Mouse (Mus musculus): ENCODE data around the gene Pdgfb. TPM values are rescaled to one million over a fixed set of nuclear protein-coding genes. Genes with fewer than 3 reads are reported as not detected.

The Pdgfb gene
- polyA plus RNA-seq, 1 experiment from 2014 or later, result 3.4 TPM

GRCm38 (mm10) chr15:80038110-80038391, 23.3 kb upstream of the Pdgfb start:
- Histone ChIP-seq H3K4me3 (replicated peaks; ENCODE audit: low read length) (no peak overlapping the region), H3K9ac (ENCODE audit: low read length) (no peak overlapping the region), H3K27me3 (ENCODE audit: control insufficient read depth, insufficient read depth, low read length) (no peaks in the 10 kb centered on the region), H3K9me3 (replicated peaks; ENCODE audit: control insufficient read depth, low read length) (no peaks in the 10 kb centered on the region), H3K4me1 (ENCODE audit: control insufficient read depth, insufficient read depth, low read length) (no peaks in the 10 kb centered on the region), H3K27ac (ENCODE audit: low read length) (no peak overlapping the region), H3K36me3 (ENCODE audit: control insufficient read depth, insufficient read depth, low read length) (no peaks in the 10 kb centered on the region), H3K4me2 (ENCODE audit: low read depth, low read length) (no peak overlapping the region)
- WGBS, result 98% methylated on average over 2 of the region's 2 CpGs
- no peak for ATAC-seq (ENCODE audit: insufficient read depth, low FRiP score)

GRCm38 (mm10) chr15:80037255-80038109, 22.7 kb upstream of the Pdgfb start:
- H3K36me3 ChIP-seq (ENCODE audit: control insufficient read depth, insufficient read depth, low read length), result no peaks in the 10 kb centered on the region
- no peaks in the 10 kb centered on the region for H3K9me3 ChIP-seq (replicated peaks; ENCODE audit: control insufficient read depth, low read length)
- H3K4me1 ChIP-seq (ENCODE audit: control insufficient read depth, insufficient read depth, low read length), result no peaks in the 10 kb centered on the region
- H3K9ac ChIP-seq (ENCODE audit: low read length), result no peak overlapping the region
- no peak overlapping the region for H3K4me3 ChIP-seq (replicated peaks; ENCODE audit: low read length)
- ATAC-seq (ENCODE audit: insufficient read depth, low FRiP score), result no peak
- no peak overlapping the region for H3K4me2 ChIP-seq (ENCODE audit: low read depth, low read length)
- no peaks in the 10 kb centered on the region for H3K27me3 ChIP-seq (ENCODE audit: control insufficient read depth, insufficient read depth, low read length)
- H3K27ac ChIP-seq (ENCODE audit: low read length), result no peak overlapping the region
- 71% methylated on average over 11 of the region's 11 CpGs for whole genome bisulfite sequencing

- no peak overlapping the region for H3K9ac ChIP-seq (ENCODE audit: low read length)
Observed at GRCm38 (mm10) chr15:80035341-80035885, 20.6 kb upstream of the Pdgfb start.

GRCm38 (mm10) chr15:80034913-80035312, 20.1 kb upstream of the Pdgfb start:
- Histone ChIP-seq H3K4me1 (ENCODE audit: control insufficient read depth, insufficient read depth, low read length) (no peaks in the 10 kb centered on the region), H3K27ac (ENCODE audit: low read length) (no peak overlapping the region), H3K4me3 (replicated peaks; ENCODE audit: low read length) (no peak overlapping the region), H3K9ac (ENCODE audit: low read length) (no peak overlapping the region), H3K9me3 (replicated peaks; ENCODE audit: control insufficient read depth, low read length) (0 out of 2 replicates have a peak, but pooled peaks cover 6% of the 10 kb centered on the region), H3K27me3 (ENCODE audit: control insufficient read depth, insufficient read depth, low read length) (no peaks in the 10 kb centered on the region), H3K4me2 (ENCODE audit: low read depth, low read length) (no peak overlapping the region), H3K36me3 (ENCODE audit: control insufficient read depth, insufficient read depth, low read length) (no peaks in the 10 kb centered on the region)
- no peak for ATAC-seq (ENCODE audit: insufficient read depth, low FRiP score)

More at GRCm38 (mm10) chr15:80035341-80035885, 20.6 kb upstream of the Pdgfb start:
- H3K4me1 ChIP-seq (ENCODE audit: control insufficient read depth, insufficient read depth, low read length), result no peaks in the 10 kb centered on the region
- no peaks in the 10 kb centered on the region for H3K27me3 ChIP-seq (ENCODE audit: control insufficient read depth, insufficient read depth, low read length)
- no peaks in the 10 kb centered on the region for H3K36me3 ChIP-seq (ENCODE audit: control insufficient read depth, insufficient read depth, low read length)
- H3K27ac ChIP-seq (ENCODE audit: low read length), result no peak overlapping the region
- H3K9me3 ChIP-seq (replicated peaks; ENCODE audit: control insufficient read depth, low read length), result 0 out of 2 replicates have a peak, but pooled peaks cover 6% of the 10 kb centered on the region
- WGBS, result 83% methylated on average over 6 of the region's 6 CpGs
- H3K4me2 ChIP-seq (ENCODE audit: low read depth, low read length), result no peak overlapping the region
- no peak overlapping the region for H3K4me3 ChIP-seq (replicated peaks; ENCODE audit: low read length)
- no peak for ATAC-seq (ENCODE audit: insufficient read depth, low FRiP score)

GRCm38 (mm10) chr15:80034366-80034765, 19.6 kb upstream of the Pdgfb start:
- H3K4me1 ChIP-seq (ENCODE audit: control insufficient read depth, insufficient read depth, low read length), result no peaks in the 10 kb centered on the region
- no peaks in the 10 kb centered on the region for H3K36me3 ChIP-seq (ENCODE audit: control insufficient read depth, insufficient read depth, low read length)
- H3K9ac ChIP-seq (ENCODE audit: low read length), result no peak overlapping the region
- no peak overlapping the region for H3K4me2 ChIP-seq (ENCODE audit: low read depth, low read length)
- no peak overlapping the region for H3K4me3 ChIP-seq (replicated peaks; ENCODE audit: low read length)
- 0 out of 2 replicates have a peak, but pooled peaks cover 6% of the 10 kb centered on the region for H3K9me3 ChIP-seq (replicated peaks; ENCODE audit: control insufficient read depth, low read length)
- H3K27ac ChIP-seq (ENCODE audit: low read length), result no peak overlapping the region
- no peaks in the 10 kb centered on the region for H3K27me3 ChIP-seq (ENCODE audit: control insufficient read depth, insufficient read depth, low read length)
- WGBS, result 68% methylated on average over 7 of the region's 7 CpGs
- ATAC-seq (ENCODE audit: insufficient read depth, low FRiP score), result no peak

- 85% methylated on average over 4 of the region's 4 CpGs for WGBS
- H3K4me2 ChIP-seq (ENCODE audit: low read depth, low read length), result no peak overlapping the region
- no peak for ATAC-seq (ENCODE audit: insufficient read depth, low FRiP score)
Observed at GRCm38 (mm10) chr15:80031133-80031532, 16.4 kb upstream of the Pdgfb start.

GRCm38 (mm10) chr15:80030399-80030798, 15.6 kb upstream of the Pdgfb start:
- H3K27me3 ChIP-seq (ENCODE audit: control insufficient read depth, insufficient read depth, low read length), result no peaks in the 10 kb centered on the region
- H3K9me3 ChIP-seq (replicated peaks; ENCODE audit: control insufficient read depth, low read length), result 0 out of 2 replicates have a peak, but pooled peaks cover 6% of the 10 kb centered on the region
- no peaks in the 10 kb centered on the region for H3K4me1 ChIP-seq (ENCODE audit: control insufficient read depth, insufficient read depth, low read length)
- no peak overlapping the region for H3K27ac ChIP-seq (ENCODE audit: low read length)
- H3K36me3 ChIP-seq (ENCODE audit: control insufficient read depth, insufficient read depth, low read length), result no peaks in the 10 kb centered on the region
- H3K9ac ChIP-seq (ENCODE audit: low read length), result no peak overlapping the region
- H3K4me3 ChIP-seq (replicated peaks; ENCODE audit: low read length), result no peak overlapping the region
- no peak for ATAC-seq (ENCODE audit: insufficient read depth, low FRiP score)
- 87% methylated on average over 10 of the region's 10 CpGs for WGBS
- H3K4me2 ChIP-seq (ENCODE audit: low read depth, low read length), result no peak overlapping the region

More at GRCm38 (mm10) chr15:80031133-80031532, 16.4 kb upstream of the Pdgfb start:
- Histone ChIP-seq H3K9ac (ENCODE audit: low read length) (no peak overlapping the region), H3K36me3 (ENCODE audit: control insufficient read depth, insufficient read depth, low read length) (no peaks in the 10 kb centered on the region), H3K27ac (ENCODE audit: low read length) (no peak overlapping the region), H3K4me1 (ENCODE audit: control insufficient read depth, insufficient read depth, low read length) (no peaks in the 10 kb centered on the region), H3K4me3 (replicated peaks; ENCODE audit: low read length) (no peak overlapping the region), H3K9me3 (replicated peaks; ENCODE audit: control insufficient read depth, low read length) (0 out of 2 replicates have a peak, but pooled peaks cover 6% of the 10 kb centered on the region), H3K27me3 (ENCODE audit: control insufficient read depth, insufficient read depth, low read length) (no peaks in the 10 kb centered on the region)

GRCm38 (mm10) chr15:80028862-80029261, 14.1 kb upstream of the Pdgfb start:
- H3K27ac ChIP-seq (ENCODE audit: low read length), result no peak overlapping the region
- no peak overlapping the region for H3K9ac ChIP-seq (ENCODE audit: low read length)
- no peak overlapping the region for H3K4me2 ChIP-seq (ENCODE audit: low read depth, low read length)
- no peaks in the 10 kb centered on the region for H3K4me1 ChIP-seq (ENCODE audit: control insufficient read depth, insufficient read depth, low read length)
- 79% methylated on average over 5 of the region's 5 CpGs for WGBS
- no peaks in the 10 kb centered on the region for H3K36me3 ChIP-seq (ENCODE audit: control insufficient read depth, insufficient read depth, low read length)
- no peaks in the 10 kb centered on the region for H3K27me3 ChIP-seq (ENCODE audit: control insufficient read depth, insufficient read depth, low read length)
- ATAC-seq (ENCODE audit: insufficient read depth, low FRiP score), result no peak
- H3K4me3 ChIP-seq (replicated peaks; ENCODE audit: low read length), result no peak overlapping the region
- H3K9me3 ChIP-seq (replicated peaks; ENCODE audit: control insufficient read depth, low read length), result 0 out of 2 replicates have a peak, but pooled peaks cover 6% of the 10 kb centered on the region

GRCm38 (mm10) chr15:80026689-80027353, 12.0 kb upstream of the Pdgfb start:
- H3K27me3 ChIP-seq (ENCODE audit: control insufficient read depth, insufficient read depth, low read length), result no peaks in the 10 kb centered on the region
- no peak overlapping the region for H3K9ac ChIP-seq (ENCODE audit: low read length)
- no peaks in the 10 kb centered on the region for H3K4me1 ChIP-seq (ENCODE audit: control insufficient read depth, insufficient read depth, low read length)
- no peak overlapping the region for H3K4me3 ChIP-seq (replicated peaks; ENCODE audit: low read length)
- ATAC-seq (ENCODE audit: insufficient read depth, low FRiP score), result no peak; the same call in 1 of the 2 replicates
- no peak overlapping the region for H3K27ac ChIP-seq (ENCODE audit: low read length)
- 0 out of 2 replicates have a peak, but pooled peaks cover 6% of the 10 kb centered on the region for H3K9me3 ChIP-seq (replicated peaks; ENCODE audit: control insufficient read depth, low read length)
- H3K36me3 ChIP-seq (ENCODE audit: control insufficient read depth, insufficient read depth, low read length), result no peaks in the 10 kb centered on the region
- 70% methylated on average over 14 of the region's 14 CpGs for WGBS
- H3K4me2 ChIP-seq (ENCODE audit: low read depth, low read length), result no peak overlapping the region
